Mouse (Mus musculus) granulocyte monocyte progenitor cell, adult 5-6 weeks (primary cell): ENCODE measurements around the gene Zbtb18. TPM values are rescaled to one million over a fixed set of nuclear protein-coding genes. Genes with fewer than 3 reads are reported as not detected.
"Not testable (repeated sequence)": the region's sequence is repeated elsewhere in the genome, so short reads cannot be mapped to it uniquely, and the experiment has no call there.

Experiments used
- ATAC-seq: replicated peaks from 2 replicates; pipeline ENCODE4 v1.8.0; 2016; ENCODE audit warnings: mild to moderate bottlenecking, moderate TSS enrichment, inconsistent platforms; ENCODE audit not compliant: poor library complexity, severe bottlenecking
- total RNA-seq, 2 experiments: library from RNA; stranded (forward) in 1 of 2; stranded (reverse) in 1 of 2; fragments of 200-712, 200-1000 nt in 1 of 2; fragments of >200 nt in 1 of 2; fragmentation: Nextera tagmentation in 1 of 2; gene quantifications; 2 replicates each; pipeline ENCODE4 v1.2.3; 2014 to 2017

The Zbtb18 gene
- total RNA-seq, 2 experiments from 2014 or later = 62.5 to 82.5 TPM

- no peak for ATAC-seq
Measured at GRCm38 (mm10) chr1:177445461-177446130, 3.4 kb downstream of the Zbtb18 start.

- no peak for ATAC-seq
Measured at GRCm38 (mm10) chr1:177447086-177447485, 4.9 kb downstream of the Zbtb18 start.

GRCm38 (mm10) chr1:177447541-177448111 is 5.5 kb downstream of the Zbtb18 start:
- ATAC-seq = no peak

- no peak for ATAC-seq
Measured at GRCm38 (mm10) chr1:177448121-177448561, 6.0 kb downstream of the Zbtb18 start.

GRCm38 (mm10) chr1:177448921-177449320 is 6.8 kb downstream of the Zbtb18 start:
- no peak for ATAC-seq

GRCm38 (mm10) chr1:177449857-177450256 is 7.7 kb downstream of the Zbtb18 start:
- not testable (repeated sequence) for ATAC-seq

- ATAC-seq = no peak
Measured at GRCm38 (mm10) chr1:177451041-177451440, 8.9 kb downstream of the Zbtb18 start.

- ATAC-seq = no peak
Measured at GRCm38 (mm10) chr1:177451991-177452431, 9.9 kb downstream of the Zbtb18 start.

- no peak for ATAC-seq
Measured at GRCm38 (mm10) chr1:177452987-177453386, 10.8 kb downstream of the Zbtb18 start.

GRCm38 (mm10) chr1:177453806-177454205 is 11.7 kb downstream of the Zbtb18 start:
- no peak for ATAC-seq

- no peak for ATAC-seq
Measured at GRCm38 (mm10) chr1:177454492-177454891, 12.3 kb downstream of the Zbtb18 start.

- no peak for ATAC-seq
Measured at GRCm38 (mm10) chr1:177455466-177455865, 13.3 kb downstream of the Zbtb18 start.

- ATAC-seq = no peak
Measured at GRCm38 (mm10) chr1:177456208-177456607, 14.1 kb downstream of the Zbtb18 start.

GRCm38 (mm10) chr1:177456772-177457171 is 14.6 kb downstream of the Zbtb18 start:
- ATAC-seq = peak; percentile 55

GRCm38 (mm10) chr1:177457981-177458380 is 15.8 kb downstream of the Zbtb18 start:
- no peak for ATAC-seq

GRCm38 (mm10) chr1:177458456-177459389 is 16.6 kb downstream of the Zbtb18 start:
- ATAC-seq = no peak

GRCm38 (mm10) chr1:177459536-177459935 is 17.4 kb downstream of the Zbtb18 start:
- ATAC-seq = peak; percentile 54; the same call in 1 of the 2 replicates

GRCm38 (mm10) chr1:177467150-177467549 is 25.0 kb downstream of the Zbtb18 start:
- ATAC-seq = peak; percentile 73

- no peak for ATAC-seq
Measured at GRCm38 (mm10) chr1:177468436-177468835, 26.3 kb downstream of the Zbtb18 start.

- ATAC-seq = peak; percentile 14; the same call in 1 of the 2 replicates
Measured at GRCm38 (mm10) chr1:177470091-177470490, 27.9 kb downstream of the Zbtb18 start.

GRCm38 (mm10) chr1:177470951-177471350 is 28.8 kb downstream of the Zbtb18 start:
- peak; percentile 67 for ATAC-seq
